Mouse (Mus musculus) embryonic fibroblast, embryonic 13.5 days (primary cell): ENCODE data around the gene Krtap4-6. TPM values are rescaled to one million over a fixed set of nuclear protein-coding genes. Genes with fewer than 3 reads are reported as not detected.
"Not testable (repeated sequence)": the region's sequence is repeated elsewhere in the genome, so short reads cannot be mapped to it uniquely, and the experiment has no call there.

Source experiments
- H3K27ac ChIP-seq: 2 replicates; pipeline ENCODE4 v1.5.1; 2012; ENCODE audit warnings: low read length, control low read depth, inconsistent platforms; ENCODE audit not compliant: insufficient read depth
- H3K4me1 ChIP-seq: 2 replicates; pipeline ENCODE4 v1.6.1; 2011; ENCODE audit warnings: low read length; ENCODE audit not compliant: control insufficient read depth, insufficient read depth
- H3K4me3 ChIP-seq: 2 replicates; pipeline ENCODE4 v1.5.1; 2011; ENCODE audit warnings: mild to moderate bottlenecking, control low read depth, low read length; ENCODE audit not compliant: insufficient read depth
- CTCF ChIP-seq: IDR thresholded peaks from 2 replicates; pipeline ENCODE4 v1.5.1; 2011; ENCODE audit warnings: mild to moderate bottlenecking, control low read depth, low read length, moderate library complexity, borderline replicate concordance; ENCODE audit not compliant: insufficient read depth
- POLR2A ChIP-seq: IDR thresholded peaks from 2 replicates; pipeline ENCODE4 v1.6.1; 2011; ENCODE audit warnings: low read depth, mild to moderate bottlenecking, control low read depth, low read length, moderate library complexity
- polyA plus RNA-seq: library from polyadenylated mRNA; stranded (reverse); fragments of >200 nt; gene quantifications from 2 replicates; pipeline ENCODE4 v1.2.4, GENCODE M21; 2011; ENCODE audit warnings: low read depth; ENCODE audit not compliant: missing spikeins, insufficient read length

The Krtap4-6 gene
- polyA plus RNA-seq, 1 experiment: not detected

- Histone ChIP-seq H3K27ac (no peak overlapping the region), H3K4me3 (no peak overlapping the region), H3K4me1 (no peaks in the 10 kb centered on the region; the same call in 1 of the 2 replicates)
- no peak for TF ChIP-seq CTCF
- no peak for TF ChIP-seq POLR2A
These were observed 21.4 kb downstream of the Krtap4-6 start for GRCm38 (mm10) chr11:99644351-99644750.

GRCm38 (mm10) chr11:99643635-99644139, 22.1 kb downstream of the Krtap4-6 start, which contains the start of gene Krtap4-7:
TSS of gene Krtap4-7 (minus strand) at chr11:99644089.
- not testable (repeated sequence) for H3K4me1 ChIP-seq, H3K4me3 ChIP-seq, H3K27ac ChIP-seq

- Histone ChIP-seq H3K4me1 (peaks cover 3% of the 10 kb centered on the region; the same call in 1 of the 2 replicates), H3K27ac (no peak overlapping the region), H3K4me3 (no peak overlapping the region)
- no peak for TF ChIP-seq CTCF
- TF ChIP-seq POLR2A: no peak
These were observed 24.8 kb downstream of the Krtap4-6 start for GRCm38 (mm10) chr11:99640926-99641325.

- H3K27ac ChIP-seq: no peak overlapping the region
- peaks cover 3% of the 10 kb centered on the region; the same call in 1 of the 2 replicates for H3K4me1 ChIP-seq
- no peak for TF ChIP-seq POLR2A
- TF ChIP-seq CTCF: no peak
- H3K4me3 ChIP-seq: no peak overlapping the region
These were observed 28.7 kb downstream of the Krtap4-6 start for GRCm38 (mm10) chr11:99637086-99637485.

- no peak for TF ChIP-seq POLR2A
- no peak for TF ChIP-seq CTCF
- peaks cover 3% of the 10 kb centered on the region; the same call in 1 of the 2 replicates for H3K4me1 ChIP-seq
- H3K27ac ChIP-seq: no peak within 1 kb of the TSS
- no peak within 1 kb of the TSS for H3K4me3 ChIP-seq
These were observed 31.1 kb downstream of the Krtap4-6 start, which contains the start of gene Krtap4-2 for GRCm38 (mm10) chr11:99634653-99635134. TSS of gene Krtap4-2 (minus strand) at chr11:99635084.

- Histone ChIP-seq H3K27ac (no peak overlapping the region), H3K4me3 (no peak overlapping the region), H3K4me1 (peaks cover 1% of the 10 kb centered on the region; the same call in 1 of the 2 replicates)
- TF ChIP-seq CTCF: no peak
These were observed 32.5 kb downstream of the Krtap4-6 start for GRCm38 (mm10) chr11:99633293-99633692.

GRCm38 (mm10) chr11:99630890-99631289, 34.9 kb downstream of the Krtap4-6 start:
- TF ChIP-seq CTCF (no peak), POLR2A (no peak)
- no peaks in the 10 kb centered on the region for H3K4me1 ChIP-seq
- H3K4me3 ChIP-seq: no peak overlapping the region
- H3K27ac ChIP-seq: no peak overlapping the region

GRCm38 (mm10) chr11:99628138-99628537, 37.6 kb downstream of the Krtap4-6 start, which contains the start of gene Krtap4-1:
TSS of gene Krtap4-1 (minus strand) at chr11:99628238.
- TF ChIP-seq POLR2A (no peak), CTCF (no peak)
- no peak within 1 kb of the TSS for H3K27ac ChIP-seq
- no peaks in the 10 kb centered on the region for H3K4me1 ChIP-seq
- H3K4me3 ChIP-seq: no peak within 1 kb of the TSS

GRCm38 (mm10) chr11:99620335-99620734, 45.4 kb downstream of the Krtap4-6 start, which contains the start of gene Gm11562:
TSS of gene Gm11562 (minus strand) at chr11:99620435.
- Histone ChIP-seq H3K27ac (no peak within 1 kb of the TSS), H3K4me1 (no peaks in the 10 kb centered on the region; the same call in 1 of the 2 replicates)
- TF ChIP-seq CTCF (no peak), POLR2A (no peak)

More at GRCm38 (mm10) chr11:99620335-99620734, 45.4 kb downstream of the Krtap4-6 start, which contains the start of gene Gm11562:
- no peak within 1 kb of the TSS for H3K4me3 ChIP-seq

Other genes starting within 250 kb of the Krtap4-6 start
- not detected in 2 replicates for gene Krt12, start 243.7 kb downstream of the Krtap4-6 start, polyA plus RNA-seq
- gene Krt20, start 227.8 kb downstream of the Krtap4-6 start, polyA plus RNA-seq: 1.7 and 3.9 TPM in 2 replicates
- gene Krt23, start 172.8 kb downstream of the Krtap4-6 start, polyA plus RNA-seq: not detected in 2 replicates
- not detected in 2 replicates for gene Krt39, start 144.6 kb downstream of the Krtap4-6 start, polyA plus RNA-seq
- not detected in 2 replicates for gene Krt40, start 122.8 kb downstream of the Krtap4-6 start, polyA plus RNA-seq
- not detected in 2 replicates for gene Krtap3-3, start 115.1 kb downstream of the Krtap4-6 start, polyA plus RNA-seq
- gene Krtap3-2, start 109.1 kb downstream of the Krtap4-6 start, polyA plus RNA-seq: not detected in 2 replicates
- gene Gm11939, start 106.5 kb downstream of the Krtap4-6 start, polyA plus RNA-seq: not detected in 2 replicates
- not detected in 2 replicates for gene Krtap3-1, start 99.3 kb downstream of the Krtap4-6 start, polyA plus RNA-seq
- not detected in 2 replicates for gene Krtap1-5, start 84.9 kb downstream of the Krtap4-6 start, polyA plus RNA-seq
- gene Krtap1-4, start 82.3 kb downstream of the Krtap4-6 start, polyA plus RNA-seq: not detected in 2 replicates
- gene Krtap1-3, start 74.6 kb downstream of the Krtap4-6 start, polyA plus RNA-seq: not detected in 2 replicates
- gene Krtap9-3, start 67.9 kb downstream of the Krtap4-6 start, polyA plus RNA-seq: not detected in 2 replicates
- not detected in 2 replicates for gene Gm11938, start 62.7 kb downstream of the Krtap4-6 start, polyA plus RNA-seq
- not detected in 2 replicates for gene Gm11937, start 55.8 kb downstream of the Krtap4-6 start, polyA plus RNA-seq
- gene Krtap2-4, start 51.1 kb downstream of the Krtap4-6 start, polyA plus RNA-seq: not detected in 2 replicates
- not detected in 2 replicates for gene Gm11562, start 45.5 kb downstream of the Krtap4-6 start, polyA plus RNA-seq
- gene Krtap4-1, start 37.7 kb downstream of the Krtap4-6 start, polyA plus RNA-seq: not detected in 2 replicates
- gene Krtap4-2, start 30.9 kb downstream of the Krtap4-6 start, polyA plus RNA-seq: not detected in 2 replicates
- not detected in 2 replicates for gene Krtap4-7, start 21.9 kb downstream of the Krtap4-6 start, polyA plus RNA-seq
- gene Gm11555, start 15.7 kb downstream of the Krtap4-6 start, polyA plus RNA-seq: not detected in 2 replicates
- not detected in 2 replicates for gene Gm11563, start 7.0 kb downstream of the Krtap4-6 start, polyA plus RNA-seq
- gene Gm14190, start 24.8 kb upstream of the Krtap4-6 start, polyA plus RNA-seq: not detected in 2 replicates
- gene Gm14180, start 68.3 kb upstream of the Krtap4-6 start, polyA plus RNA-seq: not detected in 2 replicates
- gene Gm11595, start 107.0 kb upstream of the Krtap4-6 start, polyA plus RNA-seq: not detected in 2 replicates
- not detected in 2 replicates for gene Krtap4-8, start 114.7 kb upstream of the Krtap4-6 start, polyA plus RNA-seq
- gene Krtap4-9, start 119.2 kb upstream of the Krtap4-6 start, polyA plus RNA-seq: not detected in 2 replicates
- not detected in 2 replicates for gene Gm11596, start 127.5 kb upstream of the Krtap4-6 start, polyA plus RNA-seq
- not detected in 2 replicates for gene Gm11569, start 133.0 kb upstream of the Krtap4-6 start, polyA plus RNA-seq
- not detected in 2 replicates for gene Gm11554, start 138.5 kb upstream of the Krtap4-6 start, polyA plus RNA-seq
- not detected in 2 replicates for gene Krtap4-13, start 143.9 kb upstream of the Krtap4-6 start, polyA plus RNA-seq
- gene Gm11564, start 149.7 kb upstream of the Krtap4-6 start, polyA plus RNA-seq: not detected in 2 replicates
- not detected in 2 replicates for gene 2300003K06Rik, start 172.1 kb upstream of the Krtap4-6 start, polyA plus RNA-seq
- not detected in 2 replicates for gene Krtap4-16, start 185.6 kb upstream of the Krtap4-6 start, polyA plus RNA-seq
- gene Gm11568, start 192.0 kb upstream of the Krtap4-6 start, polyA plus RNA-seq: not detected in 2 replicates
- not detected in 2 replicates for gene Gm11559, start 198.5 kb upstream of the Krtap4-6 start, polyA plus RNA-seq
- gene Krtap9-1, start 207.4 kb upstream of the Krtap4-6 start, polyA plus RNA-seq: not detected in 2 replicates
- not detected in 2 replicates for gene Gm11567, start 213.2 kb upstream of the Krtap4-6 start, polyA plus RNA-seq
- not detected in 2 replicates for gene Krtap31-1, start 242.0 kb upstream of the Krtap4-6 start, polyA plus RNA-seq
- not detected in 2 replicates for gene Gm11565, start 248.8 kb upstream of the Krtap4-6 start, polyA plus RNA-seq